Mouse (Mus musculus) cerebellum, adult 2 months (tissue): ENCODE data around the gene Lrmda.

Experiments used
- CTCF ChIP-seq: fragments of 200-500 bp; IDR thresholded peaks from 2 replicates; pipeline ENCODE4 v1.5.1; 2011; ENCODE audit warnings: low read depth, mild to moderate bottlenecking, control low read depth, low read length, moderate library complexity, borderline replicate concordance; ENCODE audit not compliant: insufficient read depth
- POLR2A ChIP-seq: fragments of 200-500 bp; IDR thresholded peaks from 2 replicates; pipeline ENCODE4 v1.6.1; 2011; ENCODE audit warnings: low read length, control low read depth, borderline replicate concordance; ENCODE audit not compliant: insufficient read depth

DNA sequence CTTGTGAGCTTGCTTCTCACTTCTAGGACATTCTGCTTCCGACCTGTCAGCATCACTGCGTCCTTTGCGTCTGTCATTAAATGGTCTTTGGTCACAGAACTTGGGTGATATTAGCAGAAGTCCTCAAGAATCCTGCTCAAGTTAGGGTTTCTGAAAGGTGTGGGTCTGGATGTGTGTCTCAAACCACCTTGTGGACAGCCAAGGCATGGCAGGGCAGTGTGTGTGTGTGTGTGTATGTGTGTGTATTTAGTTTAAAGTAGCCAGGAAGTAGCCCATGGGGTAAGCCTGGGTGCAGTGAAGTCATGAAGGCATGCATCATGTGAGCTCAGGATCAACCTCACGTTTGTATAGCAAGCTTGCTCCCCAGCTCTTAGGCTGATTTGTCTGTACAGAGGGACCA lies 274.9 kb downstream of the Lrmda start:
- TF ChIP-seq CTCF: no peak
- TF ChIP-seq POLR2A: no peak
